Comparison of ENCODE assay signal across 9 mouse cellular contexts in genomic region chr10:83083946-83084345, GRCm38 (mm10).
A peak's percentile ranks its signal among the peaks of the same experiment; 100 is the strongest.
DNase-seq lines count a peak whose midpoint lies in the region; ATAC-seq and TF ChIP-seq lines count a peak whose summit lies in the region.
"Had no signal": no experiment of that assay in that cellular context is flagged by ENCODE, and none has a peak within 500 bp of the region (broad histone marks: within the 10 kb centered on the region; RNA-seq: fewer than 3 reads in every experiment).

No protein-coding gene starts in this region.

- no peak for TF ChIP-seq CTCF in forebrain, postnatal 0 days (IDR thresholded peaks at IDR 0.05; ENCODE audit: low read depth)

- H3K36me3 ChIP-seq in forebrain, postnatal 0 days (ENCODE audit: insufficient read depth): no peaks in the 10 kb centered on the region
- no peaks in the 10 kb centered on the region for H3K36me3 ChIP-seq in forebrain, embryonic 16.5 days (ENCODE audit: control insufficient read depth, insufficient read depth)
- no peaks in the 10 kb centered on the region for H3K36me3 ChIP-seq in neural tube, embryonic 11.5 days (ENCODE audit: control insufficient read depth, insufficient read depth, low read length)

- no peak overlapping the region for H3K4me3 ChIP-seq in forebrain, postnatal 0 days (ENCODE audit: low read depth, low read length)
- no peak overlapping the region for H3K4me3 ChIP-seq in forebrain, embryonic 16.5 days (replicated peaks; ENCODE audit: low read length)
- no peak overlapping the region for H3K4me3 ChIP-seq in neural tube, embryonic 11.5 days (ENCODE audit: low read depth, low read length)
- H3K4me3 ChIP-seq: left cerebral cortex, adult 2 months had no signal

- H3K4me2 ChIP-seq in forebrain, postnatal 0 days (ENCODE audit: low read depth): no peak overlapping the region
- H3K4me2 ChIP-seq in forebrain, embryonic 16.5 days (ENCODE audit: low read length): no peak overlapping the region
- no peak overlapping the region for H3K4me2 ChIP-seq in neural tube, embryonic 11.5 days (ENCODE audit: low read depth)

- H3K9me3 ChIP-seq in forebrain, postnatal 0 days (ENCODE audit: low read length): no peaks in the 10 kb centered on the region
- no peaks in the 10 kb centered on the region for H3K9me3 ChIP-seq in forebrain, embryonic 16.5 days (ENCODE audit: control insufficient read depth, low read length)
- H3K9me3 ChIP-seq in neural tube, embryonic 11.5 days (ENCODE audit: control insufficient read depth, low read length): no peaks in the 10 kb centered on the region

- DNase-seq in forebrain, postnatal 0 days: no peak
- DNase-seq in neural tube, embryonic 11.5 days (ENCODE audit: low spot score): no peak
- no peak for DNase-seq in neural tube, embryonic 10.5 days (ENCODE audit: extremely low spot score, low spot score)
- peak; percentile 32 for DNase-seq in kidney, postnatal 14 days
- DNase-seq in yolk sac, embryonic 10.5 days (ENCODE audit: low spot score): peak; percentile 41
- DNase-seq in layer of hippocampus, postnatal 25 days (ENCODE audit: extremely low spot score in 1 of 2, low spot score in 1 of 2): no peak
- no peak for DNase-seq in cerebellum, adult 11-12 months

- peaks cover 8% of the 10 kb centered on the region; the same call in 1 of the 2 replicates for H3K4me1 ChIP-seq in forebrain, postnatal 0 days (ENCODE audit: insufficient read depth)
- H3K4me1 ChIP-seq in forebrain, embryonic 16.5 days (replicated peaks; ENCODE audit: control insufficient read depth, insufficient read depth, low read length): peaks cover 24% of the 10 kb centered on the region
- peaks cover 25% of the 10 kb centered on the region for H3K4me1 ChIP-seq in neural tube, embryonic 11.5 days (ENCODE audit: control insufficient read depth, insufficient read depth, low read length)

- no peak overlapping the region for H3K9ac ChIP-seq in forebrain, postnatal 0 days
- H3K9ac ChIP-seq in forebrain, embryonic 16.5 days (replicated peaks; ENCODE audit: low read depth, low read length): no peak overlapping the region
- no peak overlapping the region for H3K9ac ChIP-seq in neural tube, embryonic 11.5 days (ENCODE audit: low read length)

- no peaks in the 10 kb centered on the region for H3K27me3 ChIP-seq in forebrain, postnatal 0 days (ENCODE audit: insufficient read depth, low read length)
- no peaks in the 10 kb centered on the region for H3K27me3 ChIP-seq in forebrain, embryonic 16.5 days (replicated peaks; ENCODE audit: control insufficient read depth, insufficient read depth, low read length)
- H3K27me3 ChIP-seq in neural tube, embryonic 11.5 days (ENCODE audit: control insufficient read depth, insufficient read depth, low read length): no peaks in the 10 kb centered on the region

- H3K27ac ChIP-seq in forebrain, postnatal 0 days (ENCODE audit: low read depth, low read length): no peak overlapping the region
- no peak overlapping the region for H3K27ac ChIP-seq in forebrain, embryonic 16.5 days (ENCODE audit: low read length)
- peak overlapping the region; percentile 36; the same call in 1 of the 2 replicates for H3K27ac ChIP-seq in neural tube, embryonic 11.5 days (ENCODE audit: low read depth, low read length)
- H3K27ac ChIP-seq: left cerebral cortex, adult 2 months had no signal

- WGBS in forebrain, postnatal 0 days: 62% methylated on average over 9 of the region's 9 CpGs
- WGBS in forebrain, embryonic 16.5 days: 68% methylated on average over 9 of the region's 9 CpGs
- WGBS in neural tube, embryonic 11.5 days: 48% methylated on average over 9 of the region's 9 CpGs

- ATAC-seq in forebrain, postnatal 0 days: peak; percentile 63
- ATAC-seq in forebrain, embryonic 16.5 days: no peak
- no peak for ATAC-seq in neural tube, embryonic 11.5 days (ENCODE audit: insufficient read depth, low FRiP score, low TSS enrichment)

Comparison
In these comparisons a context has a peak if more than half of its experiments do, and no peak if none do; other contexts are left out.
1. DNase-seq: peak in kidney, postnatal 14 days (single experiment) and yolk sac, embryonic 10.5 days (single experiment); none in forebrain, postnatal 0 days (single experiment), neural tube, embryonic 11.5 days (single experiment), neural tube, embryonic 10.5 days (single experiment), layer of hippocampus, postnatal 25 days (0 of 2) and cerebellum, adult 11-12 months (single experiment).